In genomic region chr12:98627392-98628259, GRCm38 (mm10) we compare ENCODE assay signal across 8 mouse cellular contexts. TPM values are rescaled to one million over a fixed set of nuclear protein-coding genes. Genes with fewer than 3 reads are reported as not detected.
A peak's percentile ranks its signal among the peaks of the same experiment; 100 is the strongest.
DNase-seq lines count a peak whose midpoint lies in the region; ATAC-seq and TF ChIP-seq lines count a peak whose summit lies in the region.

TSS of gene Spata7 (plus strand) at chr12:98628157.

- ATAC-seq in activated CD4-positive, CD25-positive, alpha-beta regulatory T cell, adult 4 months = peak; percentile 84
- ATAC-seq in common myeloid progenitor, adult 5-6 weeks (replicated peaks; ENCODE audit: low read depth, poor library complexity, severe bottlenecking) = peak; percentile 98
- peak; percentile 97 for ATAC-seq in hindbrain, postnatal 0 days

- H3K27me3 ChIP-seq in hindbrain, postnatal 0 days (ENCODE audit: insufficient read depth, low read length) = no peaks in the 10 kb centered on the region

- H3K36me3 ChIP-seq in hindbrain, postnatal 0 days (ENCODE audit: insufficient read depth, low read length) = no peaks in the 10 kb centered on the region

- intact Hi-C loops in gastrocnemius, adult 2 months (cut with DNase I) = no loop called here

- peak within 1 kb of the TSS; percentile 82 for H3K9ac ChIP-seq in hindbrain, postnatal 0 days (replicated peaks; ENCODE audit: low read length)

- peak within 1 kb of the TSS; percentile 78 for H3K27ac ChIP-seq in gastrocnemius, adult 2 months
- H3K27ac ChIP-seq in hindbrain, postnatal 0 days = peak within 1 kb of the TSS; percentile 73; the same call in 1 of the 2 replicates

- TF ChIP-seq CTCF in gastrocnemius, adult 2 months (IDR thresholded peaks at IDR 0.05) = no peak
- TF ChIP-seq CTCF in hindbrain, postnatal 0 days (IDR thresholded peaks at IDR 0.05; ENCODE audit: low read depth) = no peak

- peak within 1 kb of the TSS; percentile 84 for H3K4me3 ChIP-seq in gastrocnemius, adult 2 months
- peak within 1 kb of the TSS; percentile 94 for H3K4me3 ChIP-seq in hindbrain, postnatal 0 days (ENCODE audit: low read length)

- peak within 1 kb of the TSS; percentile 66 for H3K4me2 ChIP-seq in hindbrain, postnatal 0 days (ENCODE audit: low read depth, low read length)

- DNase-seq in gastrocnemius, adult 2 months = peak; percentile 86
- DNase-seq in hindbrain, postnatal 0 days (ENCODE audit: low spot score) = peak; percentile 94
- peak; percentile 78 to 86 for DNase-seq in left cerebral cortex, adult 18-20 months (ENCODE audit: low spot score in 2 of 2)
- DNase-seq in lung, postnatal 4 days = peak; percentile 87 to 89
- peak; percentile 93 for DNase-seq in retina, postnatal 1 day
- peak; percentile 84 for DNase-seq in thymus, postnatal 4 days

- H3K9me3 ChIP-seq in hindbrain, postnatal 0 days (ENCODE audit: low read length) = 0 out of 2 replicates have a peak, but pooled peaks cover 5% of the 10 kb centered on the region

- 0 out of 2 replicates have a peak, but pooled peaks cover 5% of the 10 kb centered on the region for H3K4me1 ChIP-seq in hindbrain, postnatal 0 days (ENCODE audit: insufficient read depth, low read length)

- 4% methylated on average over 32 of the region's 32 CpGs for WGBS in hindbrain, postnatal 0 days

RNA-seq across cellular contexts. Expression of gene Spata7, which starts in this region (rescaled TPM):
- 1 to 10 TPM in 1 of 2 experiments, under 1 TPM in 1; 0.42 to 2.1 TPM for polyA plus RNA-seq in activated CD4-positive, CD25-positive, alpha-beta regulatory T cell, adult 4 months (2017; shearing (Covaris generic))
- 7.2 and 12.0 TPM in 2 replicates for total RNA-seq in common myeloid progenitor, adult 5-6 weeks (2017)
- total RNA-seq in gastrocnemius, adult 2 months (2021) = 1 to 10 TPM; 3.0 to 3.3 TPM
- 28.7 and 34.0 TPM in 2 replicates for total RNA-seq in hindbrain, postnatal 0 days (2014; rRNA removed)
- 35.0 and 37.7 TPM in 2 replicates for polyA plus RNA-seq in hindbrain, postnatal 0 days (2015; fragmentation: Nextera tagmentation; extraction: Ambion mirVana)
- 10 to 100 TPM; 30.8 to 31.6 TPM for total RNA-seq in left cerebral cortex, adult 18-20 months (2021)

Comparison
In these comparisons a context has a peak if more than half of its experiments do, and no peak if none do; other contexts are left out.
1. Peak in every context shown above with its lines: DNase-seq, ATAC-seq, H3K4me3 ChIP-seq and H3K27ac ChIP-seq.
2. RNA of gene Spata7 (polyA plus RNA-seq): 35.0 to 37.7 TPM in hindbrain, postnatal 0 days; 0.42 to 2.1 TPM in activated CD4-positive, CD25-positive, alpha-beta regulatory T cell, adult 4 months; every median in the first group is over 10 times any median in the second.